Mouse (Mus musculus): ENCODE measurements around the gene Inpp5k. TPM values are rescaled to one million over a fixed set of nuclear protein-coding genes. Genes with fewer than 3 reads are reported as not detected.

The Inpp5k gene
- total RNA-seq, 2 experiments from 2014 or later = 36.1 to 36.6 TPM

DNA sequence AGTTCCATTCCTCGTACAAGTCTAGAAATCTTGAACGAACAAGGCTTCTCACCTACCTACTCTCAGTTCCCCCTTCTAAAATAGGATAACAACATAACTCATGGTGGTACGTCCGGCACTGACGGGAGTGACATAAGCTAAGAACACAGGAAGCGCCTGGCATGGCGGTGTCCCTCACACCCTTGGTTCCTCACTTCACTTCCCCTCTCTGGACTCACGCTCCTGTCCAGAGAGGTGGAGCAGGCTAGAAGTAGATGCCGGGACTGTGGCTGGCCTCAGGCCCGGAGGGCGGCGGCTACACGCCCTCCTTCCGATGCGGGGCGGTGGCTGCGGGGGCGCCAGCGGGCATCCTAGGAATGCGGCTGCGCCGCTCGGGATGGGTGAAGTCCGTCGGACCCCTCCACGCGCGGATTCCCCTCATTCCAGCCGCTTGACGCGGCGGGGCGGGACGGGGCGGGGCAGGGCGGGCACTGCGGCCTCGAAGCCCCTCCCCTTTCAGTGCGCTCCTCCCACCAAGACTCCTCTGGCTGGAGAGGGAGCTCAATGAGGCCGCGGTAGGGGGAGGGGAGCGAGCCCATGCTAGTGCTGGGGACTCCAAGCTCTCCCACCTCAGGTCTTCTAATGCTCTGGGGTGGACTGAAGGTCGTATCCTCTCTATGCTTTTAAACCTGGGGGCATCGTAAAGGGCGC lies 23.1 kb downstream of the Inpp5k start:
- DNase-seq (ENCODE audit: low spot score in 2 of 2) = peak; percentile 38 to 48

- DNase-seq (ENCODE audit: low spot score in 2 of 2) = no peak
These were observed 23.9 kb downstream of the Inpp5k start for GRCm38 (mm10) chr11:75654471-75655390.

- DNase-seq (ENCODE audit: low spot score in 2 of 2) = peak; percentile 43 to 52
These were observed 25.1 kb downstream of the Inpp5k start for GRCm38 (mm10) chr11:75655621-75656545.

DNA sequence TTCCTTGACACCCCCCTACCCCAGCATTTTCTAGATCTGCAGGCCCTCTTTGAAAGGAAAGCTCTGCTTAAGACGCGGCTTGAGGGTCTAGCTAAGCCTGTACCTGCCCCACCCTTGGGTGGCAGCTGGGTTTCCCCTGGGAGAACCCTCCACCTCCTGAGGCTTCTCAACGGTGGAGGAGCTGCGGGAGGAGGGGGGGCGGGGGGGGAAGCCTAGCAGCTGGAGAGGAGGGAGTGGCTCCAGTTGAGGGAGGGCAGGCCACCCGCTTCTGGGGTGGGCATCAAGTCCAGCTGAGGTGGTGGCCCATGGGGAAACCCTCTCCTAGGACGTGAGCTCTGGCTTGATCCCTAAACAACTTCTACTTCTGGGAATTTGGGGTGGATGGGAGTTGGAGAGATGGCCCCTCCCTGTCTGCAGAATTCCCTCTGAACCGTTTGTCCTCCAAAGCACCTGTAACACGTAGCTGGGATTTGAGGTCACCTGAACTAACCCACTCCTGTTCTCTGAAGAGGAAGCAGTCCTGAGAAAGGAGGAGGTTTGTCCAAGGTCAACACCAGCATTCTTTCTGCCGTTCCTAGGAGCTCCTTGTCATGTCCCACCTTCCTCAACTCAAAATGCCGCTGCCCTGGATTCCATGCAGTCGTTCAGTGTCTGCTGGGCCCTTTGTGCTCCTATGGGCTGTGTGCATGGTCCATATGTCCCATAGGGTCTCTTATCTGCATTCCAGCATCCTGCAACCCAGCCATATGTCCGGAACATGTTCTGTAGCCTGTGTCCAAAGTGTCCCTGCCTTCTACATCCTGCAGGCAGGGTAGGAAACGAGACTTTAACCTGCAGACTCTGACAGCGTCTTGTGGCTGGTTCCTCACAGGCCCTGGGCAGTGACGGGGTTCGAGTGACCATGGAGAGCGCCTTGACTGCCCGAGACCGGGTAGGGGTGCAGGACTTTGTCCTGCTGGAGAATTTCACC lies 26.1 kb downstream of the Inpp5k start:
- no peak for DNase-seq (ENCODE audit: low spot score in 2 of 2)

DNA sequence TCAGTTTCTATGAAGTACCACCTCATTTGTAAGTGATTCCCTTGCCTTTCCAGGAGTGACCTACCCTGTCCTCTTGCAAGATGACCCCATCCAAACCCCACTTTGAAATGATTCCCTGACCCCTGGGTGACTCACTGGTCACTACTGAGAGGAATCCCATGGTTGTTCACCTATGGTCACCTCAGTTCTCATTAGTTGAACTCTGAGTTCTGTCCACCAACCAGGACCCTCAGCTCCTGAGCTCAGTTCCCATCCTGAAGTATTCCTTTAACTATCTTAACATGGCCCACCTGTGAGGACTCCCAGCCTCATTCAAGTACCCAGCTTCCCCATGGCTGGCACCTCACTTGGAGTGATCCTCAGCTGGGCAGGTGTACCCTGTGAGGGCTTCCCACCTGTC lies 27.1 kb downstream of the Inpp5k start:
- no peak for DNase-seq (ENCODE audit: low spot score in 2 of 2)

DNA sequence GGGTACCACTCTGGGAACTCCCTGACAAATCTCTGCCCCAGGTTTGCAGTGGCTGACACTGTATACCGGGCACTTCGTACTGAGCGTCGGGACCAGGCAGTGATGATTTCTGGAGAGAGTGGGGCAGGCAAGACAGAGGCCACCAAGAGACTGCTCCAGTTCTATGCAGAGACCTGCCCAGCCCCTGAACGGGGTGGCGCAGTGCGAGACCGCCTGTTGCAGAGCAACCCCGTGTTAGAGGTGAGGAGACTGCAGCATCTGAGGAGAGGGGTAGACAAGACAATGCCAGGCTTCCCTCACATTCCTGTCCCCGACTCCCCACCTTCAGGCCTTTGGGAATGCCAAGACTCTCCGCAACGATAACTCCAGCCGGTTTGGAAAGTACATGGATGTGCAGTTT lies 27.5 kb downstream of the Inpp5k start:
- no peak for DNase-seq (ENCODE audit: low spot score in 2 of 2)

DNA sequence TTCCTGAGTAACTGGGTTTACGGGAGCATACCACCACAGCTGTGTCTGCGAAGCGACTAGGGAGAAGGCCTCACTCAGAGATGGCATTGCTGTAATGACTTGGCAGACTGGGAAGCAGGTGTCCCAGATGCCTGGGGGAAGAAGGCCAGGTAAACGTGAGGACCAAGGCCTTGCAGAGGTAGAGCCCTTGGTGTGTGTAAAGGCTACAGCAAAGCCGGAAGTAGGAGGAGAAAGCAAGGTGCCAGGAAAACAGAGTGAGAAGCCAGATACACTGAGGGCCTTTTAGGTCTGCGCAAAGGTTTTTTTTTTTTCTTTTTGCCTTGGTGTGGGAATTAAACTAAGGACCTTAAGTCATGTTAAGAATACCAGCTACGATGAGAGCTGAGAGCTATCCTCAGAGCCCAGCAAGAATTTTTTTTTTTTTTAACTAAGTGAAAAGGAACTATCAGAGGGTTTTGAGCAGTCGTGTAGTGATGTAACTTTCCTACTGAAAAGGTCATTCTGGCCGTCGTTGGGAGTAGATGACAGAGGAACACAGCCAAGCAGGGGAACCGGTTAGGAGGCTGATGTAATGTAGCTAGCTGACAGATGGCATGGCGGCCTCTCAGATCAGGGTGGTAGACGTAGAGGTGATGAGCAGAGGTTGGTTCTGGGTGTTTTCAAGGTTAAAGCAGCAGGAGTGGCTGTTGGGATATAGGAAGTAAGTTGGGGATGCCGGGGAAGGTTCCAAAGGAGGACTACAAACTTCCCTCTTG lies 28.4 kb downstream of the Inpp5k start:
- DNase-seq (ENCODE audit: low spot score in 2 of 2) = no peak

- no peak for DNase-seq (ENCODE audit: low spot score in 2 of 2)
These were observed 29.3 kb downstream of the Inpp5k start for GRCm38 (mm10) chr11:75660081-75660590.

GRCm38 (mm10) chr11:75660941-75661800 lies 30.4 kb downstream of the Inpp5k start:
- no peak for DNase-seq (ENCODE audit: low spot score in 2 of 2)

GRCm38 (mm10) chr11:75662131-75662530 lies 31.3 kb downstream of the Inpp5k start:
- DNase-seq (ENCODE audit: low spot score in 2 of 2) = no peak

DNA sequence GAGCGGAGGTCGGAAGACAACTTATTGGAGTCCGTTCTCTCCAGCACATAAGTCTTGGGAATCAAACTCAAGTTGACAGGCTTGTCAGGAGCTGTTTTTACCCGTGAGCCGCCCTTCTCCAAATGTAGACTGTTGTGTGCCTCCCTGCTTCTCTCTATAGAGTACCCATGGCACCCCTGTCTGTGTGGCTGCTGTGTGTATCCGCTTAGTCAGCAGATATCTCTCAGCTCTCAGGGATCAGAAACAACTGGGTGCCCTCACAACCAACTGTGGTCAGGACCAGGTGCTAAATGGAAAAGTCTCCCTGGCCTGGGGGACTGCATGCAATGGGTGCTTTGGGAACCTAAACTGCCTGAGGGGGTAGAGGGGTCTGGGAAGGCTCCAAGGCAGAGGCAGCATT lies 35.5 kb downstream of the Inpp5k start:
- DNase-seq (ENCODE audit: low spot score in 2 of 2) = no peak

DNA sequence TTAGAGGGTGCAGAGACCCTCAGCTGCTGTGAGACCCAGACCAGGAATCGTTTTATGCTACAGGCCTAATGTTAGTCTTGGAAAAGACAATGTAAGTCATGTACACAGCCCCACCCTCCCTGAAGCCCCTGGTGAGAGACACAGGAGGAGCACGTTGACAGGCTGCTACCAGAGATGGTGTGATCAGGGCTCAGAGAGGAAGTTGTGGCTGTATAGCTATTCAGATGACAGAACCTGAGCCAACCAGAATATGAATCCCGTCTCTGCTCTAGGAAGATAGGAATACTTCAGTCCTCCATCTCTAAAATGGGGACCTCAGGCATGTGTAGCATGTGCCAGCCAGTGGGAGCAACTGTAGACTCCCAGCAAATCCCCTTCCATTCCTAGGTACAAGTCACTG lies 37.8 kb downstream of the Inpp5k start:
- DNase-seq (ENCODE audit: low spot score in 2 of 2) = no peak

- no peak for DNase-seq (ENCODE audit: low spot score in 2 of 2)
These were observed 38.5 kb downstream of the Inpp5k start for GRCm38 (mm10) chr11:75669176-75669852.

GRCm38 (mm10) chr11:75669853-75670200 lies 39.0 kb downstream of the Inpp5k start:
- no peak for DNase-seq (ENCODE audit: low spot score in 2 of 2)

GRCm38 (mm10) chr11:75671426-75672180 lies 40.8 kb downstream of the Inpp5k start:
- no peak for DNase-seq (ENCODE audit: low spot score in 2 of 2)

DNA sequence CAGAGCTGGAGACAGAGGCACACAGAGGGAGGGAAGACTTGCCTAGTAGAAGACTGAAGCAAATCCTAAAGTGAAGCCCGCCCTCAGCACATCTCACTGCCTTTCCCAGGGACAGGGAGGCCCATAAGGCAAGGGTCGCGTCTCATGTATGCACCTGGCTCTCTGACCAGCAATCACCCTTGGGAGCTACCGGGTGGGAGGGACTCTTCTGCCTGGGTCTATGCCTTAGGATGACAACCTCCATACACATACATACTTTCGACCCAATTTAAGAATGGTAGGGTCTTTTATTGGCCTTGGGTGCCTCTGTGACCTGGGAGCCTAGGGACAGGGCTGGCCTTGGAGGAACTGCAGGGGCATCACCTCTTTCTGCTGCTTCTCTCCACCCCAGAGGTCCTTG lies 42.6 kb downstream of the Inpp5k start:
- no peak for DNase-seq (ENCODE audit: low spot score in 2 of 2)

- no peak for DNase-seq (ENCODE audit: low spot score in 2 of 2)
These were observed 44.1 kb downstream of the Inpp5k start for GRCm38 (mm10) chr11:75674875-75675274.

Data from left cerebral cortex, adult 18-20 months (tissue).